Mouse (Mus musculus): ENCODE results near the gene Sema6b. TPM values are rescaled to one million over a fixed set of nuclear protein-coding genes. Genes with fewer than 3 reads are reported as not detected.
"Not testable (repeated sequence)": the region's sequence is repeated elsewhere in the genome, so short reads cannot be mapped to it uniquely, and the experiment has no call there.

Gene Sema6b
- total RNA-seq, 2 experiments from 2014 or later: 9.8 to 12.1 TPM

- intact Hi-C loops (cut with DNase I; ENCODE audit: low total_unique reads): loop anchor here (5.0 kb wide), 1 partner anchor 33 kb away; no protein-coding TSS in a partner anchor
- no peak for DNase-seq
Observed at GRCm38 (mm10) chr17:56124377-56125275, 15.5 kb downstream of the Sema6b start.

GRCm38 (mm10) chr17:56123681-56124340, 16.3 kb downstream of the Sema6b start:
- intact Hi-C loops (cut with DNase I; ENCODE audit: low total_unique reads): loop anchor here (5.0 kb wide), 1 partner anchor 33 kb away; no protein-coding TSS in a partner anchor
- no peak for DNase-seq

- DNase-seq: no peak
- intact Hi-C loops (cut with DNase I; ENCODE audit: low total_unique reads): loop anchor here (5.0 kb wide), 1 partner anchor 34 kb away; no protein-coding TSS in a partner anchor
Observed at GRCm38 (mm10) chr17:56123161-56123560, 17.0 kb downstream of the Sema6b start.

GRCm38 (mm10) chr17:56121826-56122225, 18.3 kb downstream of the Sema6b start, which contains the start of gene Lrg1:
Gene Lrg1 (minus strand): TSS chr17:56122001.
- intact Hi-C loops (cut with DNase I; ENCODE audit: low total_unique reads): loop anchor here (5.0 kb wide), 1 partner anchor 35 kb away; no protein-coding TSS in a partner anchor
- no peak for DNase-seq

- peak; percentile 62 for DNase-seq
- intact Hi-C loops (cut with DNase I; ENCODE audit: low total_unique reads): loop anchor here (5.0 kb wide), 1 partner anchor 37 kb away; no protein-coding TSS in a partner anchor
Observed at GRCm38 (mm10) chr17:56119981-56120880, 19.9 kb downstream of the Sema6b start.

- DNase-seq: no peak
- intact Hi-C loops (cut with DNase I; ENCODE audit: low total_unique reads): no loop called here
Observed at GRCm38 (mm10) chr17:56119431-56119830, 20.7 kb downstream of the Sema6b start.

GRCm38 (mm10) chr17:56117251-56117710, 22.9 kb downstream of the Sema6b start, which contains the start of gene Plin5:
Gene Plin5 (minus strand): TSS chr17:56117596.
- intact Hi-C loops (cut with DNase I; ENCODE audit: low total_unique reads): no loop called here
- DNase-seq: peak; percentile 74

GRCm38 (mm10) chr17:56116193-56116592, 23.9 kb downstream of the Sema6b start:
- no peak for DNase-seq
- intact Hi-C loops (cut with DNase I; ENCODE audit: low total_unique reads): no loop called here

- DNase-seq: peak; percentile 3
- intact Hi-C loops (cut with DNase I; ENCODE audit: low total_unique reads): no loop called here
Observed at GRCm38 (mm10) chr17:56112743-56113142, 27.4 kb downstream of the Sema6b start.

GRCm38 (mm10) chr17:56111864-56112263, 28.3 kb downstream of the Sema6b start:
- DNase-seq: peak; percentile 62
- intact Hi-C loops (cut with DNase I; ENCODE audit: low total_unique reads): no loop called here

GRCm38 (mm10) chr17:56111021-56111420, 29.1 kb downstream of the Sema6b start:
- intact Hi-C loops (cut with DNase I; ENCODE audit: low total_unique reads): no loop called here
- DNase-seq: peak; percentile 4

- intact Hi-C loops (cut with DNase I; ENCODE audit: low total_unique reads): no loop called here
- DNase-seq: peak; percentile 57
Observed at GRCm38 (mm10) chr17:56110571-56110970, 29.6 kb downstream of the Sema6b start.

GRCm38 (mm10) chr17:56109219-56110051, 30.7 kb downstream of the Sema6b start, which contains the start of gene Plin4:
Gene Plin4 (minus strand): TSS chr17:56109803.
- intact Hi-C loops (cut with DNase I; ENCODE audit: low total_unique reads): no loop called here
- DNase-seq: peak; percentile 83

- DNase-seq: peak; percentile 89
- intact Hi-C loops (cut with DNase I; ENCODE audit: low total_unique reads): no loop called here
Observed at GRCm38 (mm10) chr17:56108334-56109044, 31.7 kb downstream of the Sema6b start.

GRCm38 (mm10) chr17:56107736-56108135, 32.4 kb downstream of the Sema6b start:
- intact Hi-C loops (cut with DNase I; ENCODE audit: low total_unique reads): no loop called here

GRCm38 (mm10) chr17:56106981-56107380, 33.2 kb downstream of the Sema6b start:
- intact Hi-C loops (cut with DNase I; ENCODE audit: low total_unique reads): no loop called here
- no peak for DNase-seq

More at GRCm38 (mm10) chr17:56107736-56108135, 32.4 kb downstream of the Sema6b start:
- no peak for DNase-seq

GRCm38 (mm10) chr17:56106436-56106835, 33.7 kb downstream of the Sema6b start:
- intact Hi-C loops (cut with DNase I; ENCODE audit: low total_unique reads); DNase-seq: not testable (repeated sequence)
